Mouse (Mus musculus) thymus, adult 2 months (tissue): ENCODE results near the gene Prdm12.
A peak's percentile ranks its signal among the peaks of the same experiment; 100 is the strongest.

Experiments
- CTCF ChIP-seq: fragments of 200-500 bp; IDR thresholded peaks from 2 replicates; pipeline ENCODE4 v1.5.1; 2012; ENCODE audit warnings: mild to moderate bottlenecking, control low read depth, low read length, moderate library complexity, borderline replicate concordance; ENCODE audit not compliant: control insufficient read depth, poor library complexity, insufficient read depth; ENCODE audit errors: extremely low read depth
- POLR2A ChIP-seq: fragments of 200-500 bp; IDR thresholded peaks from 2 replicates; pipeline ENCODE4 v1.6.1; 2012; ENCODE audit warnings: mild to moderate bottlenecking, low read length, control low read depth, moderate library complexity; ENCODE audit not compliant: control insufficient read depth, poor library complexity, insufficient read depth; ENCODE audit errors: extremely low read depth

- TF ChIP-seq CTCF (no peak), POLR2A (0 out of 2 replicates have a peak, but pooled peaks have one; percentile 40)
These were observed 14.4 kb downstream of the Prdm12 start for GRCm38 (mm10) chr2:31653971-31654853.
